Mouse (Mus musculus) myocyte (in vitro differentiated cells): ENCODE measurements around the gene Tdrd3. TPM values are rescaled to one million over a fixed set of nuclear protein-coding genes. Genes with fewer than 3 reads are reported as not detected.
A peak's percentile ranks its signal among the peaks of the same experiment; 100 is the strongest.

Experiments
- H3K27me3 ChIP-seq: one replicate; pipeline ENCODE4 v1.6.1; 2011; ENCODE audit not compliant: control insufficient read depth, insufficient read depth, insufficient read length
- H3K36me3 ChIP-seq: one replicate; pipeline ENCODE4 v1.6.1; 2011; ENCODE audit not compliant: control insufficient read depth, insufficient read depth
- H3K4me2 ChIP-seq: one replicate; pipeline ENCODE4 v1.6.1; 2011; ENCODE audit warnings: low read depth, control low read depth
- H3K4me3 ChIP-seq: one replicate; pipeline ENCODE4 v1.5.1; 2011; ENCODE audit warnings: mild to moderate bottlenecking, control low read depth, moderate library complexity
- H3K79me2 ChIP-seq: one replicate; pipeline ENCODE4 v1.6.1; 2011; ENCODE audit not compliant: control insufficient read depth, insufficient read depth
- H3ac ChIP-seq: one replicate; pipeline ENCODE4 v1.6.1; 2011; ENCODE audit not compliant: control insufficient read depth, insufficient read length
- CEBPB ChIP-seq: IDR thresholded peaks from 2 replicates; pipeline ENCODE4 v1.6.1; 2011; ENCODE audit warnings: mild to moderate bottlenecking, moderate library complexity; ENCODE audit not compliant: poor library complexity, insufficient read depth, severe bottlenecking
- E2F4 ChIP-seq: IDR thresholded peaks from one replicate; pipeline ENCODE4 v1.6.1; 2011; ENCODE audit warnings: mild to moderate bottlenecking, control low read depth, moderate library complexity; ENCODE audit not compliant: insufficient read depth
- MAX ChIP-seq: IDR thresholded peaks from one replicate; pipeline ENCODE4 v1.6.1; 2011; ENCODE audit warnings: low read depth, mild to moderate bottlenecking, control low read depth
- MYOD1 ChIP-seq, 3 experiments: IDR thresholded peaks; one replicate each; pipeline ENCODE4 v1.6.1; 2011; ENCODE audit warnings: control low read depth in 2 of 3, low read depth in 2 of 3, mild to moderate bottlenecking in 2 of 3, moderate library complexity in 1 of 3; ENCODE audit not compliant: insufficient read length in 2 of 3, control insufficient read depth in 1 of 3
- MYOG ChIP-seq, 3 experiments: IDR thresholded peaks; one replicate each; pipeline ENCODE4 v1.6.1; 2011; ENCODE audit warnings: control low read depth in 2 of 3, low read depth in 2 of 3, mild to moderate bottlenecking in 2 of 3; ENCODE audit not compliant: insufficient read length in 2 of 3, control insufficient read depth in 1 of 3, insufficient read depth in 1 of 3
- POLR2A ChIP-seq: IDR thresholded peaks from one replicate; pipeline ENCODE4 v1.6.1; 2011; ENCODE audit warnings: low read depth, mild to moderate bottlenecking, control low read depth, moderate library complexity; ENCODE audit not compliant: insufficient read length
- POLR2AphosphoS2 ChIP-seq: IDR thresholded peaks from one replicate; pipeline ENCODE4 v1.6.1; 2011; ENCODE audit warnings: low read depth, control low read depth; ENCODE audit not compliant: insufficient read length
- REST ChIP-seq: IDR thresholded peaks from one replicate; pipeline ENCODE4 v1.6.1; 2011; ENCODE audit warnings: mild to moderate bottlenecking, control low read depth, moderate library complexity; ENCODE audit not compliant: insufficient read depth, insufficient read length
- SRF ChIP-seq: IDR thresholded peaks from one replicate; pipeline ENCODE4 v1.6.1; 2011; ENCODE audit warnings: low read depth; ENCODE audit not compliant: control insufficient read depth, insufficient read length
- TCF12 ChIP-seq: IDR thresholded peaks from one replicate; pipeline ENCODE4 v1.6.1; 2011; ENCODE audit warnings: mild to moderate bottlenecking, control low read depth; ENCODE audit not compliant: poor library complexity, insufficient read depth, severe bottlenecking
- TCF3 ChIP-seq: IDR thresholded peaks from one replicate; pipeline ENCODE4 v1.6.1; 2011; ENCODE audit warnings: low read depth, control low read depth; ENCODE audit not compliant: insufficient read length
- USF1 ChIP-seq: IDR thresholded peaks from one replicate; pipeline ENCODE4 v1.6.1; 2011; ENCODE audit warnings: low read depth, mild to moderate bottlenecking, control low read depth, moderate library complexity
- polyA plus RNA-seq: library from polyadenylated mRNA; unstranded; fragments of >200 nt; fragmentation: generic; extraction: Trizol; gene quantifications from one replicate; pipeline ENCODE4 v1.2.1, GENCODE M21; 2012; ENCODE audit warnings: missing spikeins

The Tdrd3 gene
- polyA plus RNA-seq, 1 experiment = 5.1 TPM

DNA sequence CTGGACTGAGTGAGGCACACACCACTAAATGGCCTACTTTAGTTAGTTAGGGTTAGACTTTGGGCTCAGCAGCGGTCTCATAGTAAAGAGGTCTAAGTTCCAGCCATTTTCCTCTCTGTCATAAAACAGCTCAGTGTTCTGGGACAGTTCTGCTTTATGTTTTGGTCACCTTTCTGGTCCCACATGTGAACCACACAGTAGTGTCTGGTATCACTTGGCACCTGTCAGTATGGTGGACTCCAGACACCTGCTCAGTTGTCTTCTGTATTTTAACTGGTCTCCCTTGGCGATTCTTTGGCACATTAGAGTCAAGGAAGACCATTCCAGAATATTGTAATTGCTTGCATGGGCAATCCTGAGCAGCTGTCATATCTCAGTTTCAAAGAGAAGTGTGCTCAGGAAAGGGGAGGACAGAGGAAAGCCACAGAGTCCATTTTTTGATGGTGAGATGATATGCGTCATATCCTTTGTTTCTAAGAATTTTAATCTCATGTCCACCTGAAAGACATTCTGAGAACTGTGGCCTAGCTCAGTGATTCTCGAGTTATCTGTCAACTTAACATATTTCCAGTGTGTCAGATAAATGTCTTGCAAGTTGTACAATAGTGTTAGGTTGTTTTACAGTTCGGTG lies 11.3 kb downstream of the Tdrd3 start:
- no peak overlapping the region for H3ac ChIP-seq
- peaks cover 79% of the 10 kb centered on the region for H3K79me2 ChIP-seq
- H3K27me3 ChIP-seq = no peaks in the 10 kb centered on the region
- TF ChIP-seq TCF3 = no peak
- no peak for TF ChIP-seq POLR2AphosphoS2
- no peak for TF ChIP-seq POLR2A
- TF ChIP-seq CEBPB = no peak
- peak in 2 of 3 experiments; percentile 19 to 36 for TF ChIP-seq MYOG (IDR thresholded peaks at IDR 0.05; ENCODE audit: control insufficient read depth in 1 of 3, insufficient read depth in 1 of 3, insufficient read length in 2 of 3, low read depth in 2 of 3)
- peak; percentile 13 for TF ChIP-seq TCF12
- peak in 2 of 3 experiments; percentile 42 to 68 for TF ChIP-seq MYOD1 (IDR thresholded peaks at IDR 0.05; ENCODE audit: control insufficient read depth in 1 of 3, insufficient read length in 2 of 3, low read depth in 2 of 3)
- no peak for TF ChIP-seq SRF
- no peak for TF ChIP-seq USF1
- no peak for TF ChIP-seq E2F4
- no peak for TF ChIP-seq MAX
- TF ChIP-seq REST = no peak
- H3K4me2 ChIP-seq = no peak overlapping the region
- H3K36me3 ChIP-seq = no peaks in the 10 kb centered on the region
- H3K4me3 ChIP-seq = no peak overlapping the region

DNA sequence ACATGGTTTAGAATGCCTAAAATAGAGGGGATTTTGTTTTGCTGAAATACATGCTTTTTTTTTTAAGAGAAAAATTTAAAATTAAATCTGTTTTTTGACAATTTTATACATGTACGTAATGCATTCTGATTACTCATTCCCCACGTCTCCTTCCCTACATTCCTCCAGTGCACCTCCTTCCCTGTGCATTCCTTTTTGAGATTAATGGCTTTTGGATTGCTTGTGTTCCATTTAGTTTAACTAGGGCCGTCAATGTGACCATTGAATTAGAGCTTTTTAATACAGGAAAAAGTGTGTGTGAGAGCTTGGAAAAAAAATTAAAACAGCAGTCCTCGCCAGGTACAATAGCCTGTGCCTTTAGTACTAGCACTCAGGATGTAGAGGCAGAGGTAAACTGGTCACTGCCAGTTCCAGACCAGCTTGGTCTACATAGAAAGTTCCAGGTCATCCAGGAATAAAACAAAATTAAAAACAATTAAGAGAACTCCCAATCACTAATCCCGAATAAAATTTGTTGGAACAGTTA lies 17.0 kb downstream of the Tdrd3 start:
- no peaks in the 10 kb centered on the region for H3K36me3 ChIP-seq
- no peaks in the 10 kb centered on the region for H3K27me3 ChIP-seq
- peaks cover 61% of the 10 kb centered on the region for H3K79me2 ChIP-seq
- no peak overlapping the region for H3ac ChIP-seq
- no peak for TF ChIP-seq MYOD1 (IDR thresholded peaks at IDR 0.05; ENCODE audit: control insufficient read depth in 1 of 3, insufficient read length in 2 of 3, low read depth in 2 of 3)
- no peak for TF ChIP-seq SRF
- no peak for TF ChIP-seq CEBPB
- no peak for TF ChIP-seq REST
- TF ChIP-seq TCF12 = no peak
- no peak for TF ChIP-seq E2F4
- TF ChIP-seq MYOG (IDR thresholded peaks at IDR 0.05; ENCODE audit: control insufficient read depth in 1 of 3, insufficient read depth in 1 of 3, insufficient read length in 2 of 3, low read depth in 2 of 3) = no peak
- TF ChIP-seq MAX = no peak
- TF ChIP-seq POLR2AphosphoS2 = no peak
- no peak for TF ChIP-seq TCF3
- TF ChIP-seq USF1 = no peak
- TF ChIP-seq POLR2A = no peak
- no peak overlapping the region for H3K4me3 ChIP-seq
- no peak overlapping the region for H3K4me2 ChIP-seq

DNA sequence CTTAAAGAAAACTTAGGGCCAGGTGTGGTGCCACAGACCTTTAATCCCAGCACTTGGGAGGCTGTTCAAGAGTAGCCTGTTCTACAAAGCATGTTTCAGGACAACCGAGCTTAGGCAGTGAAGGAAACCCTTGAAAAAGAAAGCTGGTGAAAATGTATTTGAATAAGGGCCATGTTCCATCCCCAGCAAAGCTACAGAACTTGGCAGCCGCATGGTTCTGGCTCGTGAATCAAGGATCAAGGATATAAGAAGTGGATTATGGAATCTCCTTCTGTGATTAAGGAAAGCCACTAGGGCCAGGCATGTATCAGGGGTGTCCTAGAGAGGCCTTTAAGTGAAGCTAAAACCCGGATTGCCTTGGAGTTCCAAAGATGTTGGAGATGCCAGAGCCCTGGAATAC lies 18.9 kb downstream of the Tdrd3 start:
- H3K79me2 ChIP-seq = peaks cover 60% of the 10 kb centered on the region
- no peak overlapping the region for H3ac ChIP-seq
- no peak overlapping the region for H3K4me2 ChIP-seq
- no peaks in the 10 kb centered on the region for H3K36me3 ChIP-seq
- TF ChIP-seq POLR2AphosphoS2 (no peak), REST (no peak), MYOD1 (IDR thresholded peaks at IDR 0.05; ENCODE audit: control insufficient read depth in 1 of 3, insufficient read length in 2 of 3, low read depth in 2 of 3) (no peak), USF1 (no peak)
- no peak overlapping the region for H3K4me3 ChIP-seq
- H3K27me3 ChIP-seq = no peaks in the 10 kb centered on the region

DNA sequence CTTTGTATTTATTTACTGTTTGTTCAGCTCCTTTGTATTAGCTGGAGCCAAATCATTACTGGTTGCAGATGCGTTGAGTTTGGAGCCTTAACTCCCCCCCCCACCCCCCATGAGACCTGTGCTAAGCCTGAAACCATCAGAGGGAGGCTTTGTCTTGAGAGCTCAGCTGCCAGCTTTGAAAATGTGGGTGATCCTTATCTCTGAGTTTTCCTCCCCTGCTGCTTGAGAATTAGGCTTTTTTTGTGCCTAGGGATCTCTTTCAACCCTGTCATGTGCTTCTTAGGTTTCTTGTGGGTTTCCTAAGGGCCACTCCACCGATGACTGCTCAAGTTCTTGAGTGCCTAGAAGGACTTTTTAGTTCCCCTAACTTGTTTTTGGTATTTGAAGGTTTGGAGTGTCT lies 23.3 kb downstream of the Tdrd3 start:
- no peak for TF ChIP-seq POLR2A
- TF ChIP-seq TCF3 = no peak
- no peak for TF ChIP-seq E2F4
- H3K79me2 ChIP-seq = peaks cover 33% of the 10 kb centered on the region
- H3K36me3 ChIP-seq = no peaks in the 10 kb centered on the region
- no peaks in the 10 kb centered on the region for H3K27me3 ChIP-seq
- peak overlapping the region; percentile 30 for H3K4me2 ChIP-seq
- no peak overlapping the region for H3K4me3 ChIP-seq
- H3ac ChIP-seq = no peak overlapping the region

DNA sequence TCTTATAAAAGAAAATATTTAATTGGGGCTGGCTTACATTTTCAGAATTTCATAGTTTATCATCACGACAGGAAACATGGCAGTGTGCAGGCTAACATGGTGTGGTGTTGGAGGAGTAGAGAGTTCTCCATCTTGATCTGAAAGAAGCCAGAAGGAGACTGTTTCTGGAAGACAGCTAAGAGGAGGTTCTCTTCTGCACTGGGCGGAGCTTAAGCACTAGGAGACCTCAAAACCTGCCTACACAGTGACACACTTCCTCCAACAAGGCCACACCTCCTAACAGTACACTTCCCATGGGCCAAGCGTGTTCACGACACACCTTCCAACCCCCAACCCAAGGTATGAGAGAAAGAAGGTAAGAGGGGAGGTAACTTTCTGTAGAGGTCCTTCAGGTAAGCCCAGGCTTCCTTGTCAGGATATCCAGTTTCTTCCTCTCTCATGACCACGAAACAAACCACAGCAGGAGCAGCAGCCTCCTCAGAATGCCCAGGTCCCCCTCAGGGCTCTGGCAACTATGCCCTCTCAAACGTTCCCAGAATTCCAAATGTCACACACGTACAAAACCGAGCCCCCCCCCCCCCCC lies 30.0 kb downstream of the Tdrd3 start:
- H3K27me3 ChIP-seq = no peaks in the 10 kb centered on the region
- no peak overlapping the region for H3K4me3 ChIP-seq
- H3K79me2 ChIP-seq = peaks cover 15% of the 10 kb centered on the region
- no peaks in the 10 kb centered on the region for H3K36me3 ChIP-seq
- TF ChIP-seq SRF (no peak), TCF12 (no peak), MAX (no peak), POLR2A (no peak), REST (no peak), POLR2AphosphoS2 (no peak), E2F4 (no peak), TCF3 (no peak), MYOD1 (IDR thresholded peaks at IDR 0.05; ENCODE audit: control insufficient read depth in 1 of 3, insufficient read length in 2 of 3, low read depth in 2 of 3) (no peak), CEBPB (no peak), USF1 (no peak), MYOG (IDR thresholded peaks at IDR 0.05; ENCODE audit: control insufficient read depth in 1 of 3, insufficient read depth in 1 of 3, insufficient read length in 2 of 3, low read depth in 2 of 3) (no peak)
- H3K4me2 ChIP-seq = no peak overlapping the region
- no peak overlapping the region for H3ac ChIP-seq
